Mouse (Mus musculus): ENCODE results near the gene Cstf1.

Gene Cstf1

GRCm38 (mm10) chr2:172416218-172416617 lies 45.7 kb downstream of the Cstf1 start:
- DNase-seq (ENCODE audit: inconsistent ontology term), result no peak

- DNase-seq (ENCODE audit: inconsistent ontology term), result no peak
These were observed 46.4 kb downstream of the Cstf1 start for GRCm38 (mm10) chr2:172416876-172417275.

GRCm38 (mm10) chr2:172418208-172418607 lies 47.7 kb downstream of the Cstf1 start:
- no peak for DNase-seq (ENCODE audit: inconsistent ontology term)

GRCm38 (mm10) chr2:172430609-172431008 lies 60.1 kb downstream of the Cstf1 start:
- no peak for DNase-seq (ENCODE audit: inconsistent ontology term)
